Mouse (Mus musculus) 416B (cell line): ENCODE measurements around the gene Chkb.

ENCODE experiments used
- DNase-seq: peaks from one replicate; pipeline ENCODE4 v3.0.0; 2011; ENCODE audit warnings: low read depth

The Chkb gene

DNA sequence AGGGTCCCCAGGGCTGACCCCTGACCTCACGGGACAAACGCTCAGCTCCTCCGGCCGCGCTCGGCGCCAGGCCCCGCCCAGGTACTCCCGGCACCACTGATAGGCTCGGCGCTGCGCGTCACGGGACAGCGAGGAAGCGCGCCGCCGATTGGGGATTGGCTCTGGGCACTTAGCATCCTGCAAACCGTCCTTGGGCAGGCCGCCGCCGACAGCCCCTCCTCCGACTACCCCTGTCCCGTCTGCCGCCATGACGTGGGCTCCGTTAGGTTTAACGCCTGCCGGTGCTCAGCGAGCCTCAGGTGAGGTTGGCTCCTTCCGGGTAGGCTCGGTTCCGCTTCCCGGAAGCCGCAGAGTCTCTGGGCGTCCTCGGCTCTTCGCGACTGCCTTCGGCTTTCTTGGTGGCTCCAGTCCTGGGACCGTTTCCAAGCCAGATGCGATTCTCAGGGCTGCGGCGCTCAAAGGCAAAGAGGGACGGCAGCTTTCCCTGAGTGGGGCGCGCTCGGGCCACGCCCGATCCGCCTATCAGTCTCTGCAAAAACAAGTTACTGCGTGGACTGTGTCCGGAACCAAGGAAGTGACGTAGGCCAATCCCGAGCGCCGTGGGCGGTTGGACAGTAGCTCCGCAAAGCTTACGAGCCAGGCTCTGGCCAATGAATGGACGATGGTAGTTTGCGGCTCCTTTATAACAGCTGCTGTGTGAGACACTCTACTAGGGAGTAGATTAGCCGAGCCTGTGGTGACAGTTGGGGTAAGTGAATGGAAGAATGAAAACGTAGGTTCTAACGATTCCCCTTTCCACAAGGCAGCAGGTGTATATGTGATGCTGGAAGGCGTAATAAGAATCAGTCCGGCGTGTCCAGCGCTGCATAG, at the start of gene Chkb, which contains the start of the genes C730034F03Rik and Gm44502:
Gene Chkb (minus strand): TSS at position 557 of the 870 bp plus-strand sequence.
Gene C730034F03Rik (plus strand): TSS at position 238 of the 870 bp plus-strand sequence.
Gene Gm44502 (minus strand): TSS at position 345 of the 870 bp plus-strand sequence.
- peak; percentile 99 for DNase-seq

DNA sequence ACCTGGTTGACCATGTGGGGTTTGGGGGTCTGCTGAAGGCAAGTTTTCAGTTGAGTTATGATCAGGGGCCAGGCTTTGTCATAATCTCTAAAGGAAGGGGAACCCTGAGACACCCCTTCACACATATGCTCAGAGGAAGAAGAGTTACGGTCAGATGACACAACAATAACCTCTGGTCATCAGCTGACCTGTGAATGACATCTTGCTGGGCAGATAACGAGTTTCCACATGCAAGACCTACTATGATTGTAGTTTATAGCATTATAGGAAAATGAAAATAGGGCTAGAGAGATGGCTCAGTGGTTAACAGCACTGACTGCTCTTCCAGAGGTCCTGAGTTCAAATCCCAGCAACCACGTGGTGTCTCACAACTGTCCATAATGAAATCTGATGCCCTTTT, 48.9 kb upstream of the Chkb start:
- DNase-seq = no peak

- no peak for DNase-seq
Measured at GRCm38 (mm10) chr15:89477806-89478205, 48.1 kb upstream of the Chkb start.

DNA sequence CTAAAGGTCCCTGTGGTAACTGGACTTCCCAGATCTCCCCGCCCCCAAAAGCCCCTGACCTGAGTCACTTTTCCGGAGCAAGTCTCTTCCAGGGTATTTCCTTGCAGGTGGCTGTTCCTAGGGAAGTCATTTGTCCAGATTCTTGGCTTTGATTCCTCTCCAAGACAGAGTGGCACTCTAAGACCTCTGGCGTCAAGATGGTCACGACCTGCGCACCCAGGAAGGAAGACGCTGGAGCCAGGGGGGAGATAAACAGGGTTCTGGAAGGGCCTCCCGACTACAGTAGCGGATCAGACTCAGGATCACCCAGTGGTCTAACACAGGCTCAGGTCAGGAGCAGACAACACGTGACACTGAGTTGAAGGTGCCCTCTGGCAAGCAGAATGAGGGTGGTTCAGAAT, 47.4 kb upstream of the Chkb start, which contains the start of gene Arsa:
Gene Arsa (minus strand): TSS at position 335 of the 401 bp plus-strand sequence.
- no peak for DNase-seq

GRCm38 (mm10) chr15:89476475-89476815, 46.7 kb upstream of the Chkb start:
- peak; percentile 77 for DNase-seq

DNA sequence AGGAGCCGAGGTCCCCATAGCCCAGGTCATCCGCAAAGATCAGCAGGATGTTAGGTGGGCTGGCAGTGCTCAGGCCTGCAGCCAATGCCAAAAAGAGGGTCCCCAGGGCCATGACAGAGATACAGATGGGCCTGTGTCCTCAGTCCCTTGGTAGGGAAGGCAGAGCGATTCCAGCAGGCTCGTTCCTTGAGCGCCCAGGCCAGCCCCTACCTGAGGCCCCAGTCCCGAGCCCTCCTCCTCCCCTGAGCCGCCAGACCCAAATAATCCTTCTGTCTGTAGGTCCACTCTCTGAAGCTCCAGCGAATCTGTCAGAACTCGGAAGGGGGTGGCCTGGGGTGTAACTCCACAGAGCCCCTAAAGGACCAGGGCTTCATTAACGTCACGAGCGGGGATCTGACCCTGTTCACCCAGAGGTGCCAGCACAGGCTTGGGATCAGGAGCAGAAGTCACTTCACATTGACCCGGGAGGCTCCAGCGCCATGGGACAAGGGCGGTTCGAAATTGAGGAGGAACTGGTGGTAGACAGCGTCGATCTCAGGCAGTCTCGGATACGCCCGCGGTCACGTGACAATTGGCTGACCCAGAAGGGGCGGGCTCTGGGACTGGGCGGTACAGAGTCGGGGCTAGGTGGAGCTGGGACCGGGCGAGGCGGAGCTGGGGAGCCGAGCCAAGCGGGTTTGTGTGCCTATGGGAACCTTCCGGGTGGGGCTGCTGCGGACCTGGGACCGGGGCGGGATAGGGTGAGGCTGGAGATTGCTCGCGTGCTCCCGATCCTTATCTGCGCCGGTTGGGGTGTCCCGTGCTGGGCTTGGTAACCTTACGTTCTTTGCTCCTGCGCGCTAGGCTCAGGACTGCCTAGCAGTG, 46.1 kb upstream of the Chkb start:
- DNase-seq = peak; percentile 96

DNA sequence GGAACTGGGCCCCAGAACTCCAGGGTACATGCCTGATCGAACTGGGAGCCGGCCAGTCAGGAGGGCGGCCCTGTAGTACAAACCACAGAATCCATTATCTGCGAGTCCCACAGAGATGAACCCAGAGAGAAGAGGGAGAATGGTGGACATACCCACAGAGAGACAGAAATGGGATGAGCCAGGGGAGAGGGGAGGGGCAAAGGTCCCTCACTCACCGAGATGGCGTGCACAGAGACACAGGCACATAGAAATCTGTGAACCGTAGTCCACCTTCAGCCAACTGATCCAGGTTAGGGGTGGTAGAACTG, 45.5 kb upstream of the Chkb start:
- no peak for DNase-seq

- no peak for DNase-seq
Measured at GRCm38 (mm10) chr15:89474596-89475292, 45.0 kb upstream of the Chkb start.

DNA sequence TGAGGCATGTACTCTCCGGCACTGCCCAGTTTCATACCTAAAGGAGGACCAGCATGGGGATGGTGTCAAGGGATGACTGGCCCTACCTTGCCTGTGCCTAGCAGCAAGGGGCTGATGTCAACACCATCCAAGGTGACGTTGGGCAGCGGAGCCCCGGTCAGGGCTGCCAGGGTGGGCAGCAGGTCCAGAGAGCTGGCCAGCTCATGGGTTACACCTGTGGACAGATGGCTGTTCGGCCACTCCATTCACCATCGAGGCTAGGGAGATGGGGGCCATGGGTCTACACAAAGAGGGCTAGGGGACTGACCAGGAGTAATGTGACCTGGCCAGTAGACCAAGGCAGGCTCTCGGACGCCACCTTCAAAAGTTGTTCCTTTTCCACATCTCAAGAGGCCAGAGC, 44.2 kb upstream of the Chkb start:
- DNase-seq = no peak

DNA sequence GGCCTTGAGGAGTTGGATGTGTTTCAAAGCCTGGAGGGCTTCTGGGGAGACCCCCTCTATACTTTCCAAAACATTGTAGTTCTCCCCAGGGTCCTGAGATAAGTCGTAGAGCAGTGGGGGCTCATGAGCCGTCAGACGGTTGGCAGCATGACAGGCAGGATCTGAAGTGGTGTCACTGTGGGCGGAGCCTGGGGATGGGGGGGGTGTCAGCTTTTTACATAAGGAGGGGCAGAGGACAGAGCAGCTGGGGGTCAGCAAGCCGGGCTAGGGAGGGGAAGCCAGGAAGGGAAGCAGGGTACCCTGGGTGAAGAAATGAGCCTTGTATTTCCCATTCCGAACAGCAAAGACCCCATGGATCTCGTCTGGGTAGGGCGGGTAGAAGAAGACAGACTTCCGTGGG, 43.7 kb upstream of the Chkb start:
- no peak for DNase-seq

- no peak for DNase-seq
Measured at GRCm38 (mm10) chr15:89471476-89471875, 41.8 kb upstream of the Chkb start.

DNA sequence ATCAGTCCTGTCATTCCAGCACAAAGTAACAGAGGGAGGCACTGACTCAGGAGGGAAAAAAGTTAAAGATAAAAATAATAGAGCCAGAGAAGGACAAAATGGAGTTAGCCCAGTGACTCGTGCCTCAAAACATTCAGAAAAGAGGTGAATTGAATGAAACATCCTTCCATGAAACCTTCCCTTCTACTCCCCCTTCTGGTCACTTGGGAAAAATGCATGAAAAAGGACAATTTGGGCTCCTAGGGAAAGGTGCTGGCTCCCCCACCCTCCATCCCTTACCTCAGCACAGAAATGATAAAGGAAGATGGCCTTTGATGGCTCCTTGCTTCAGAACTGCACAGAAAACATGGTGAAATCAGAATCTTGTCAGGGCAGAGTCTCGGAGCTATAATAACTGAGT, 38.9 kb upstream of the Chkb start:
- DNase-seq = peak; percentile 65

DNA sequence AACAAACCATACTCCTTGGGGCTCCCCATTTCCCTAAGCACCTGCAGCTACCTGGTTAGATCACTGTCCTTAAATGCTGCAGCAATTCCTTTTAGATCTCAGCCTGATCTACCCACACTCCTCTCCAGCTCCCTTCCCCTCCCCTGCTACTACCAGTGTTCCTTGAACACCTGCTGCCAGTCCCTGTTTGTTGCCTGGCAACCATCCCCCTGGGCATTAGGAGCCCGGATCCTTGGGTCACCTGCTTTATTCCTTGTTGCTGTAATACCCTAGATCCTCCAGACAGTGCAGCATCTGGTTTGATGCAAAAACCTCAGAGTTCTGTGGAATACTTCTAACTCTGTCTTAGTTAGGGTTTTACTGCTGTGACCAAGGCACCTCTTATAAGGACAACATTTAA, 35.3 kb upstream of the Chkb start:
- no peak for DNase-seq

DNA sequence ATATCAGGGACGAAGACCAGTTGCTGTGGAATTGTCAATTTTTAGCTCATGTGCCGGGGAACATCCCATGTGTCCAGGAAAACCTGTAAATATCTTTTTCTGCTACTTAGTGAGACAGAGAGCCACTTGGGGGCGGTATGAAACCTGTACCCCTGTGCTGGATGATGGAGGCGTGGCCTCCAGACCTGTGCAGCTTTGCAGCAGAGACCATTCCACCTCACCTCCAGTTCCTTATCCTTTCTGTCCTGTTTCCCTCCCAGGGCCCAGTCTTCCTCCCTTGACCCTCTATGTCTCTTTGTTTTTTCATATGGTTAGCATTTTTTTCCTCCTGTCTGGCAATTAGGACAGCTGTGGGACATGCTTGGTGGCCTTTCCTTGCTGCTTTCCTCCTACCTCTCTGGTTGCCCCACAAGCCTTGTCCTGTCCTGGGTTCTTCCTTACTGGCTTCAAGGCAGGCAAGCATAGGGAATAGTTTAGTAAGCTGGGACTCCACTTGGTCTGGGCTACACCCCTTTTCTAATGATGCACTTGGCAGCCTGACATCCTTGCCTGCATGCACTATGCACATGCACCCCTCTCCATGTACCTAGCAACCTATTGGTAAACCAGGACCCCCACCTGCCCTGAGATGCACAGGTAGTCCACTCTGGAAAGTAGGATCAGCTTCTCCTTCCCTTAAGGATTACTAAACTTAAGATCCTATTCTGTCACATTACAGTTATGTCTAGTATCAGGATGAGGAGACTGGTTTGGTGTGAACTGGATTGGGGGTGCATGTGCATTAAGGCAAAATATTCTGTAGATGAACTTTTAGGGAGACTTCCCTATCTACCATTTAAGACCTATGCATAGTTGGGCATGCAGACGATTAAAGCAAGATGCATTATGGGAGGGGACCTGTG, 33.9 kb upstream of the Chkb start:
- DNase-seq = peak; percentile 65

GRCm38 (mm10) chr15:89462176-89462575, 32.5 kb upstream of the Chkb start:
- DNase-seq = no peak

- no peak for DNase-seq
Measured at GRCm38 (mm10) chr15:89461321-89461720, 31.6 kb upstream of the Chkb start.

GRCm38 (mm10) chr15:89460298-89460697, 30.6 kb upstream of the Chkb start:
- DNase-seq = no peak

GRCm38 (mm10) chr15:89459821-89460220, 30.1 kb upstream of the Chkb start:
- no peak for DNase-seq

GRCm38 (mm10) chr15:89458942-89459341, 29.2 kb upstream of the Chkb start:
- DNase-seq = no peak

DNA sequence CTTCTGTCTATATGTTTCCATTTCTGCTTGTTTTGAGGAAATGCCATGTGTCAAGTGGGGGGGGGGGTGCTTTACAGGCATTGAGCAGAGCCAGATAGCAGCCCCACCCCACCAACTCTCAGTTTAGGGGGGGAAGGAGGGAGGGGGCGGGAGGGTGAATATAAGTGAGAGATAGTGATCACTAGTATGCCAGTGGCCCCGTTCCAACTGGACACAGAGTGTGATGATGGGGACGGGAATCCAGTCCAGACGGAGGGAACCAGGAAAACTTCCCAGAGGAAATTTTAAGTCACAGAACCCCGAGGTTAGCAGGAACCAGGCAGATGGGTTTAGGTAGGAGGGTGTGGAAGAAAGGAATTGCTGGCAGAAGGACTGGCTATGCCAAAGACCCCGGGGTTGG, 25.9 kb upstream of the Chkb start:
- no peak for DNase-seq

DNA sequence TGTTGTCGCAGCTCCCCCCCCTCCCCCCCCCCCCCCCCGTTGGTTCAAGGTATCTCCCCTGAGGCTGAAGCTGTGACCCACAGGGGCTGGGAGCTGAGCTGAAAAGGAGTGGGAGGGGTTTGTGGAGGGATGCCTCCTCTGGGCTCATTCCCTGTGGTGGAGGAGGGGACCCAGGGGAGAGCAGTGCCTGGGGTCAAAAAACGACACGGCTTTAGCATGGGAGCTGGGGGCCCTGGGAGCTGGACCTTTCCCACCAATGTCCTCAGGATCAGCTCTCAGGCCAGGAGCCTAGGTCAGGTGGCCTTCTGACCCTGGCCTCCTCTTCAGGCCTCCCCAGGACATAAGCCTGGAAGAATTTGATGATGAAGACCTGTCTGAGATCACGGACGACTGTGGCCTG, 25.1 kb upstream of the Chkb start:
- no peak for DNase-seq
